Mouse (Mus musculus) small intestine, adult 2 months (tissue): ENCODE measurements around the gene Ier2.

Experiments
- CTCF ChIP-seq: fragments of 200-500 bp; IDR thresholded peaks from 2 replicates; pipeline ENCODE4 v1.5.1; 2012; ENCODE audit warnings: low read depth, mild to moderate bottlenecking, control low read depth, inconsistent platforms, low read length, moderate library complexity, mixed read lengths; ENCODE audit not compliant: insufficient replicate concordance, insufficient read length; ENCODE audit errors: extremely low read depth
- POLR2A ChIP-seq: fragments of 200-500 bp; IDR thresholded peaks from 2 replicates; pipeline ENCODE4 v1.6.1; 2012; ENCODE audit warnings: low read depth, mild to moderate bottlenecking, control low read depth, inconsistent platforms, low read length, moderate library complexity

GRCm38 (mm10) chr8:84687705-84688100 is 25.1 kb upstream of the Ier2 start, which contains the start of gene Nacc1:
- TF ChIP-seq POLR2A: peak; percentile 56
- no peak for TF ChIP-seq CTCF
